Mouse (Mus musculus) midbrain, embryonic 14.5 days (tissue): ENCODE results near the gene Ptpdc1. TPM values are rescaled to one million over a fixed set of nuclear protein-coding genes. Genes with fewer than 3 reads are reported as not detected.

Experiments used
- ATAC-seq: fragments of 200-750 bp; cut with Nextera tagmentation; 2 replicates; pipeline ENCODE4 v1.8.0; 2017; ENCODE audit warnings: moderate number of reproducible peaks, moderate library complexity; ENCODE audit not compliant: low FRiP score, low TSS enrichment
- DNase-seq: peaks from one replicate; pipeline ENCODE4 v3.0.0-alpha.2; 2015
- H3K27ac ChIP-seq: fragments of 300-500 bp; sonication (generic); replicated peaks from 2 replicates; pipeline ENCODE4 v1.5.1; 2014; ENCODE audit warnings: mild to moderate bottlenecking, low read depth, low read length, moderate library complexity
- H3K27me3 ChIP-seq: fragments of 300-500 bp; sonication (generic); 2 replicates; pipeline ENCODE4 v1.6.1; 2014; ENCODE audit warnings: low read length, control low read depth, mixed read lengths; ENCODE audit not compliant: control insufficient read depth, insufficient read depth
- H3K36me3 ChIP-seq: fragments of 300-500 bp; sonication (generic); 2 replicates; pipeline ENCODE4 v1.6.1; 2014; ENCODE audit warnings: low read length, control low read depth; ENCODE audit not compliant: control insufficient read depth, insufficient read depth
- H3K4me1 ChIP-seq: fragments of 300-500 bp; sonication (generic); 2 replicates; pipeline ENCODE4 v1.6.1; 2014; ENCODE audit warnings: mild to moderate bottlenecking, antibody characterized with exemption, low read length, control low read depth; ENCODE audit not compliant: control insufficient read depth, insufficient read depth
- H3K4me2 ChIP-seq: fragments of 300-500 bp; sonication (generic); 2 replicates; pipeline ENCODE4 v1.6.1; 2014; ENCODE audit warnings: mild to moderate bottlenecking, low read length, moderate library complexity
- H3K4me3 ChIP-seq: fragments of 300-500 bp; sonication (generic); replicated peaks from 2 replicates; pipeline ENCODE4 v1.5.1; 2014; ENCODE audit warnings: low read depth, low read length
- H3K9ac ChIP-seq: fragments of 300-500 bp; sonication (generic); replicated peaks from 2 replicates; pipeline ENCODE4 v1.6.1; 2014; ENCODE audit warnings: mild to moderate bottlenecking, low read length, moderate library complexity
- H3K9me3 ChIP-seq: fragments of 300-500 bp; sonication (generic); 2 replicates; pipeline ENCODE4 v1.6.1; 2016; ENCODE audit warnings: low read length, control low read depth, mixed read lengths; ENCODE audit not compliant: control insufficient read depth
- WGBS: fragments of 180-500 bp; shearing (Covaris S2); extraction: QIAGEN DNeasy Blood & Tissue Kit; methylation state at CpG from one replicate; pipeline ENCODE4 v1.1.7; 2014; 5-methylcytosine and 5-hydroxymethylcytosine counted together
- polyA plus RNA-seq: library from polyadenylated mRNA; unstranded; fragments of >200 nt; fragmentation: Nextera tagmentation; extraction: Ambion mirVana; gene quantifications from 2 replicates; pipeline ENCODE4 v1.2.1, GENCODE M21; 2014

Gene Ptpdc1
- polyA plus RNA-seq, 1 experiment from 2014 or later: 20.0 TPM

GRCm38 (mm10) chr13:48646696-48647095 lies 21.2 kb upstream of the Ptpdc1 start:
- Histone ChIP-seq H3K9me3 (no peaks in the 10 kb centered on the region), H3K36me3 (no peaks in the 10 kb centered on the region), H3K4me1 (no peaks in the 10 kb centered on the region), H3K27me3 (no peaks in the 10 kb centered on the region), H3K4me2 (no peak overlapping the region), H3K4me3 (no peak overlapping the region), H3K27ac (no peak overlapping the region), H3K9ac (no peak overlapping the region)
- DNase-seq: no peak
- WGBS: 89% methylated on average over 4 of the region's 4 CpGs
- ATAC-seq: no peak

GRCm38 (mm10) chr13:48643991-48644390 lies 18.5 kb upstream of the Ptpdc1 start:
- Histone ChIP-seq H3K4me1 (no peaks in the 10 kb centered on the region), H3K27me3 (no peaks in the 10 kb centered on the region), H3K4me2 (no peak overlapping the region), H3K9ac (no peak overlapping the region), H3K27ac (no peak overlapping the region), H3K36me3 (no peaks in the 10 kb centered on the region), H3K4me3 (no peak overlapping the region), H3K9me3 (no peaks in the 10 kb centered on the region)
- no peak for ATAC-seq
- no peak for DNase-seq
- 83% methylated on average over 3 of the region's 3 CpGs for WGBS

- WGBS: 87% methylated on average over 6 of the region's 6 CpGs
- ATAC-seq (no peak), DNase-seq (no peak)
- no peaks in the 10 kb centered on the region for H3K27me3 ChIP-seq
- no peak overlapping the region for H3K4me3 ChIP-seq
- no peak overlapping the region for H3K9ac ChIP-seq
- no peak overlapping the region for H3K4me2 ChIP-seq
- H3K9me3 ChIP-seq: no peaks in the 10 kb centered on the region
- no peak overlapping the region for H3K27ac ChIP-seq
- no peaks in the 10 kb centered on the region for H3K36me3 ChIP-seq
- H3K4me1 ChIP-seq: no peaks in the 10 kb centered on the region
Observed at GRCm38 (mm10) chr13:48643072-48643471, 17.6 kb upstream of the Ptpdc1 start.

GRCm38 (mm10) chr13:48639570-48639969 lies 14.1 kb upstream of the Ptpdc1 start:
- Histone ChIP-seq H3K4me1 (no peaks in the 10 kb centered on the region), H3K9me3 (no peaks in the 10 kb centered on the region), H3K27me3 (no peaks in the 10 kb centered on the region), H3K4me2 (no peak overlapping the region), H3K4me3 (no peak overlapping the region), H3K36me3 (no peaks in the 10 kb centered on the region), H3K9ac (no peak overlapping the region), H3K27ac (no peak overlapping the region)
- DNase-seq (peak; percentile 92), ATAC-seq (no peak)

GRCm38 (mm10) chr13:48637706-48638105 lies 12.2 kb upstream of the Ptpdc1 start:
- Histone ChIP-seq H3K9ac (no peak overlapping the region), H3K4me1 (no peaks in the 10 kb centered on the region), H3K4me2 (no peak overlapping the region), H3K27me3 (no peaks in the 10 kb centered on the region), H3K27ac (no peak overlapping the region), H3K4me3 (no peak overlapping the region), H3K36me3 (no peaks in the 10 kb centered on the region), H3K9me3 (no peaks in the 10 kb centered on the region)
- no peak for DNase-seq
- WGBS: 30% methylated on average over 2 of the region's 2 CpGs
- no peak for ATAC-seq

- Histone ChIP-seq H3K4me3 (no peak overlapping the region), H3K36me3 (no peaks in the 10 kb centered on the region), H3K27ac (no peak overlapping the region), H3K9ac (no peak overlapping the region), H3K4me1 (no peaks in the 10 kb centered on the region), H3K4me2 (no peak overlapping the region), H3K27me3 (peaks cover 3% of the 10 kb centered on the region; the same call in 1 of the 2 replicates), H3K9me3 (no peaks in the 10 kb centered on the region)
- 79% methylated on average over 5 of the region's 5 CpGs for WGBS
- DNase-seq (no peak), ATAC-seq (no peak)
Observed at GRCm38 (mm10) chr13:48631691-48632090, 6.2 kb upstream of the Ptpdc1 start.

- H3K4me2 ChIP-seq: peak overlapping the region; percentile 76
- peaks cover 3% of the 10 kb centered on the region; the same call in 1 of the 2 replicates for H3K27me3 ChIP-seq
- H3K9ac ChIP-seq: peak overlapping the region; percentile 93
- H3K9me3 ChIP-seq: no peaks in the 10 kb centered on the region
- WGBS: 2% methylated on average over 26 of the region's 26 CpGs
- peak; percentile 12 for ATAC-seq
- no peaks in the 10 kb centered on the region for H3K36me3 ChIP-seq
- H3K4me1 ChIP-seq: 0 out of 2 replicates have a peak, but pooled peaks cover 8% of the 10 kb centered on the region
- DNase-seq: no peak
- H3K4me3 ChIP-seq: peak overlapping the region; percentile 79
- H3K27ac ChIP-seq: peak overlapping the region; percentile 90
Observed at GRCm38 (mm10) chr13:48624968-48625398, 481 bp downstream of the Ptpdc1 start.

GRCm38 (mm10) chr13:48618890-48619289 lies 6.6 kb downstream of the Ptpdc1 start:
- Histone ChIP-seq H3K9ac (no peak overlapping the region), H3K9me3 (peaks cover 8% of the 10 kb centered on the region), H3K27me3 (no peaks in the 10 kb centered on the region), H3K4me3 (no peak overlapping the region), H3K36me3 (no peaks in the 10 kb centered on the region), H3K4me2 (no peak overlapping the region), H3K27ac (no peak overlapping the region), H3K4me1 (no peaks in the 10 kb centered on the region)
- 94% methylated on average over 4 of the region's 4 CpGs for WGBS
- no peak for DNase-seq
- no peak for ATAC-seq

GRCm38 (mm10) chr13:48617774-48618173 lies 7.7 kb downstream of the Ptpdc1 start:
- no peaks in the 10 kb centered on the region for H3K36me3 ChIP-seq
- H3K4me1 ChIP-seq: no peaks in the 10 kb centered on the region
- no peak overlapping the region for H3K9ac ChIP-seq
- no peak overlapping the region for H3K4me3 ChIP-seq
- H3K9me3 ChIP-seq: peaks cover 8% of the 10 kb centered on the region
- H3K27me3 ChIP-seq: no peaks in the 10 kb centered on the region
- H3K4me2 ChIP-seq: no peak overlapping the region
- no peak for ATAC-seq
- DNase-seq: no peak
- no peak overlapping the region for H3K27ac ChIP-seq
